Mouse (Mus musculus) cerebellum, postnatal 4 days (tissue): ENCODE data around the gene Grhpr.
"Not testable (repeated sequence)": the region's sequence is repeated elsewhere in the genome, so short reads cannot be mapped to it uniquely, and the experiment has no call there.

ENCODE experiments used
- DNase-seq, 2 experiments: peaks; one replicate each; pipeline ENCODE4 v3.0.0; 2022; ENCODE audit warnings: low spot score in 2 of 2, mixed read lengths in 1 of 2

Grhpr gene

GRCm38 (mm10) chr4:44973871-44974270, 7.3 kb upstream of the Grhpr start:
- no peak for DNase-seq

- DNase-seq, result no peak
These were observed 6.9 kb upstream of the Grhpr start for GRCm38 (mm10) chr4:44974331-44974730.

GRCm38 (mm10) chr4:44976026-44976615, 5.1 kb upstream of the Grhpr start:
- DNase-seq, result no peak

- DNase-seq, result no peak
These were observed 4.1 kb upstream of the Grhpr start for GRCm38 (mm10) chr4:44976921-44977710.

- DNase-seq, result no peak
These were observed 3.0 kb upstream of the Grhpr start for GRCm38 (mm10) chr4:44978175-44978574.

GRCm38 (mm10) chr4:44979794-44980338, 1.3 kb upstream of the Grhpr start:
- no peak for DNase-seq

GRCm38 (mm10) chr4:44981974-44982287, 736 bp downstream of the Grhpr start:
- DNase-seq, result no peak

GRCm38 (mm10) chr4:44982440-44983130, 1.4 kb downstream of the Grhpr start:
- no peak for DNase-seq

GRCm38 (mm10) chr4:44983131-44983740, 2.0 kb downstream of the Grhpr start:
- no peak for DNase-seq

GRCm38 (mm10) chr4:44990560-44990959, 9.4 kb downstream of the Grhpr start:
- DNase-seq, result no peak

- DNase-seq, result not testable (repeated sequence)
These were observed 11.1 kb downstream of the Grhpr start for GRCm38 (mm10) chr4:44992330-44992729.

- DNase-seq, result not testable (repeated sequence)
These were observed 12.0 kb downstream of the Grhpr start for GRCm38 (mm10) chr4:44993179-44993578.

GRCm38 (mm10) chr4:44993847-44994246, 12.7 kb downstream of the Grhpr start:
- no peak for DNase-seq

- DNase-seq, result no peak
These were observed 13.6 kb downstream of the Grhpr start for GRCm38 (mm10) chr4:44994776-44995175.

- DNase-seq, result no peak
These were observed 16.9 kb downstream of the Grhpr start for GRCm38 (mm10) chr4:44998071-44998470.

- DNase-seq, result no peak
These were observed 18.8 kb downstream of the Grhpr start for GRCm38 (mm10) chr4:45000001-45000400.

- no peak for DNase-seq
These were observed 24.3 kb downstream of the Grhpr start for GRCm38 (mm10) chr4:45005452-45005851.

- no peak for DNase-seq
These were observed 29.7 kb downstream of the Grhpr start for GRCm38 (mm10) chr4:45010806-45011415.

- no peak for DNase-seq
These were observed 30.4 kb downstream of the Grhpr start for GRCm38 (mm10) chr4:45011581-45012104.

- peak; percentile 97 to 98 for DNase-seq
These were observed 31.1 kb downstream of the Grhpr start, which contains the start of gene Zbtb5 for GRCm38 (mm10) chr4:45012105-45012975. Zbtb5 (minus strand) TSS chr4:45012412.
